Mouse (Mus musculus) liver, adult 2 months (tissue): ENCODE data around the gene Trappc1. TPM values are rescaled to one million over a fixed set of nuclear protein-coding genes. Genes with fewer than 3 reads are reported as not detected.
"Not testable (repeated sequence)": the region's sequence is repeated elsewhere in the genome, so short reads cannot be mapped to it uniquely, and the experiment has no call there.

Source experiments
- DNase-seq: peaks from one replicate; pipeline ENCODE4 v3.0.0-alpha.2; 2011; ENCODE audit warnings: low read depth, low spot score; ENCODE audit errors: extremely low read depth
- H3K27ac ChIP-seq: fragments of 200-500 bp; replicated peaks from 2 replicates; pipeline ENCODE4 v1.5.1; 2012; ENCODE audit warnings: low read depth, mild to moderate bottlenecking, control low read depth, inconsistent platforms, low read length; ENCODE audit not compliant: insufficient read depth
- H3K27me3 ChIP-seq: fragments of 200-500 bp; 2 replicates; pipeline ENCODE4 v1.6.1; 2012; ENCODE audit warnings: mild to moderate bottlenecking, moderate library complexity, low read length, inconsistent platforms; ENCODE audit not compliant: control insufficient read depth, insufficient read depth
- H3K36me3 ChIP-seq: fragments of 200-500 bp; 2 replicates; pipeline ENCODE4 v1.6.1; 2012; ENCODE audit warnings: low read length, inconsistent platforms; ENCODE audit not compliant: control insufficient read depth, insufficient read depth
- H3K4me1 ChIP-seq: fragments of 200-500 bp; 2 replicates; pipeline ENCODE4 v1.6.1; 2011; ENCODE audit warnings: low read length; ENCODE audit not compliant: control insufficient read depth, insufficient read depth
- H3K4me3 ChIP-seq: fragments of 200-500 bp; 2 replicates; pipeline ENCODE4 v1.5.1; 2011; ENCODE audit warnings: low read depth, mild to moderate bottlenecking, control low read depth, low read length, moderate library complexity; ENCODE audit not compliant: insufficient read depth
- H3K79me2 ChIP-seq: fragments of 200-500 bp; 2 replicates; pipeline ENCODE4 v1.6.1; 2012; ENCODE audit warnings: inconsistent platforms, mild to moderate bottlenecking, low read length, moderate library complexity; ENCODE audit not compliant: control insufficient read depth, insufficient read depth
- H3K9ac ChIP-seq: fragments of 200-500 bp; 2 replicates; pipeline ENCODE4 v1.6.1; 2012; ENCODE audit warnings: low read depth, mild to moderate bottlenecking, control low read depth, inconsistent platforms, low read length
- CTCF ChIP-seq: fragments of 200-500 bp; IDR thresholded peaks from 2 replicates; pipeline ENCODE4 v1.5.1; 2011; ENCODE audit warnings: low read depth, low read length, control low read depth
- POLR2A ChIP-seq: fragments of 200-500 bp; IDR thresholded peaks from 2 replicates; pipeline ENCODE4 v1.6.1; 2011; ENCODE audit warnings: low read length, control low read depth; ENCODE audit not compliant: insufficient read depth; ENCODE audit errors: extremely low read depth
- WGBS: fragments of 180-500 bp; shearing (Covaris S2); methylation state at CpG from one replicate; pipeline ENCODE4 v1.1.7; 2018; 5-methylcytosine and 5-hydroxymethylcytosine counted together
- polyA plus RNA-seq: library from polyadenylated mRNA; depleted of rRNA; stranded (reverse); fragments of >200 nt; gene quantifications from 2 replicates; pipeline ENCODE4 v1.2.3, GENCODE M21; 2012
- total RNA-seq: library from RNA; depleted of rRNA; stranded (reverse); fragments of >200 nt; gene quantifications from 2 replicates; pipeline ENCODE4 v1.2.3, GENCODE M21; 2014

Gene Trappc1
- total and polyA plus RNA-seq, 2 experiments = 35.1 to 37.5 TPM

DNA sequence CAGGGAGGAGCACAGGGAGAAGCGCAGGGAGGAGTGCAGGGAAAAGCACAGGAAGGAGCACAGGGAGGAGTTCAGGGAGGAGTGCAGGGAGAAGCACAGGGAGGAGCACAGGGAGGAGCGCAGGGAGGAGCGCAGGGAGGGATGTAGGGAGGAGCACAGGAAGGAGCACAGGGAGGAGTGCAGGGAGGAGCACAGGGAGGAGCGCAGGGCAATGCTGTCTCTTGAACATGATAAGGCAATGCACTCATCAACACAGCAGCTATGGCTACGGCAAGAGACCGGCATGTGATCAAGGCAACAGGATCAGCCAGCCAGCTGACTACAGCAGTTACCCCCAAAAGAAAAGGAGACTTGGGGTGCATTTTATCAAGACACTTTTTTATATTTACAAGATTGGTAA, 7.4 kb upstream of the Trappc1 start:
- Histone ChIP-seq H3K9ac (no peak overlapping the region), H3K36me3 (peaks cover 4% of the 10 kb centered on the region; the same call in 1 of the 2 replicates), H3K27ac (no peak overlapping the region), H3K27me3 (no peaks in the 10 kb centered on the region), H3K4me3 (no peak overlapping the region), H3K79me2 (no peaks in the 10 kb centered on the region), H3K4me1 (no peaks in the 10 kb centered on the region)
- TF ChIP-seq POLR2A (no peak), CTCF (no peak)
- DNase-seq = no peak
- WGBS = over 99% methylated on average over 6 of the region's 6 CpGs

DNA sequence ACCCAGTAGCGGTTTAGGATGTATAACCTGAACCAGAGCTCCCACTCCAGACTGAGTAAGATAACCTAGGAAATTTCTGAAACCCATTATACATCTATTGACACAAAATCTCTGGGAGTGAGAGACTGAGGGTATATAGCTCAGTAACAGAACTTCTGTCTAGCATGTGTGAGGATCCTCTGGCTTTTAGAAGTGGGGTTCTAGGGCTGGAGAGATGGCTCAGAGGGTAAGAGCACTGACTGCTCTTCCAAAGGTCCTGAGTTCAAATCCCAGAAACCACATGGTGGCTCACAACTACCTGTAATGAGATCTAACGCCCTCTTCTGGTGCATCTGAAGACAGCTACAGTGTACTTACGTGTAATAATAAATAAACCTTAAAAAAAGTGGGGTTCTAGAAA, 5.8 kb upstream of the Trappc1 start:
- 93% methylated on average over 3 of the region's 3 CpGs for WGBS
- not testable (repeated sequence) for H3K36me3 ChIP-seq, H3K4me3 ChIP-seq, H3K27me3 ChIP-seq, H3K27ac ChIP-seq, H3K4me1 ChIP-seq, H3K79me2 ChIP-seq, DNase-seq, H3K9ac ChIP-seq

DNA sequence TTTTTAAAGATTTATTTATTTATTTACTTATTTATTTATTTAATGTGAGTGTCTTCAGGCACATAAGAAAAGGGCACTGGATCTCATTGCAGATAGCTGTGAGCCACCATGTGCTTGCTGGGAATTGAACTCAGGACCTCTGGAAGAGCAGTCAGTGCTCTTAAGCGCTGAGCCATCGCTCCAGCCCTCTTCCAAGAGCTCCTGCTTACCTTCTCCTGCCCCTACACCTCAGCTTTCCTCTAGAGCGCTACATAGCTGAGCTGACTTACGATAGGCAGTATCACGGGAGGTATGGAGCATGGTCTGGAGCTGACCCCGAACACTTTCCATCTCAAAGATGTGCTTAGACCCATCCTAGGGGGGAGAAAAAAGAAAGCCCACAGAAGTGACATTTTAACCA, 2.2 kb upstream of the Trappc1 start:
- Histone ChIP-seq H3K9ac (no peak overlapping the region), H3K4me3 (no peak overlapping the region), H3K27me3 (no peaks in the 10 kb centered on the region), H3K27ac (no peak overlapping the region), H3K4me1 (peaks cover 7% of the 10 kb centered on the region), H3K36me3 (no peaks in the 10 kb centered on the region), H3K79me2 (no peaks in the 10 kb centered on the region; the same call in 1 of the 2 replicates)
- no peak for TF ChIP-seq CTCF
- no peak for TF ChIP-seq POLR2A
- WGBS = 97% methylated on average over 6 of the region's 6 CpGs
- no peak for DNase-seq

DNA sequence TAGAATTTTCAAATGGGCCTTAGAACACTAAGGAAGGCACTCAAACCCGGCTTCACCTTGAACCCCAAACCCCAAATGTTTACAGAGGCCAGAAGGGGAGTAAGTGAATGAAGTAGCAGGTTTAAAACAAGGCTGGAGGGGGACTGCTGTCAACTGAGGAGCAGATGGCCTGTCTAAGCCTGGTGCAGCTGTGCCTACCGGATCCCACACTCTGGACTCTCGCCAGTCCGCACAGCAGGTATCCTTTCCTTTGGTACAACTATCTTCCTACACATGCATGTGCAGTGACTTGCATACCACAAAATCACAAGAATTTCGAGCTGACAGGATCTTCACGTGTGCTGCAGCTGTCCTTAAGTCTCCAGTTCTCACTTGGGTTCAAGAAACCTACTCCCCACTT, 1.8 kb upstream of the Trappc1 start:
- no peaks in the 10 kb centered on the region for H3K36me3 ChIP-seq
- no peak for TF ChIP-seq CTCF

DNA sequence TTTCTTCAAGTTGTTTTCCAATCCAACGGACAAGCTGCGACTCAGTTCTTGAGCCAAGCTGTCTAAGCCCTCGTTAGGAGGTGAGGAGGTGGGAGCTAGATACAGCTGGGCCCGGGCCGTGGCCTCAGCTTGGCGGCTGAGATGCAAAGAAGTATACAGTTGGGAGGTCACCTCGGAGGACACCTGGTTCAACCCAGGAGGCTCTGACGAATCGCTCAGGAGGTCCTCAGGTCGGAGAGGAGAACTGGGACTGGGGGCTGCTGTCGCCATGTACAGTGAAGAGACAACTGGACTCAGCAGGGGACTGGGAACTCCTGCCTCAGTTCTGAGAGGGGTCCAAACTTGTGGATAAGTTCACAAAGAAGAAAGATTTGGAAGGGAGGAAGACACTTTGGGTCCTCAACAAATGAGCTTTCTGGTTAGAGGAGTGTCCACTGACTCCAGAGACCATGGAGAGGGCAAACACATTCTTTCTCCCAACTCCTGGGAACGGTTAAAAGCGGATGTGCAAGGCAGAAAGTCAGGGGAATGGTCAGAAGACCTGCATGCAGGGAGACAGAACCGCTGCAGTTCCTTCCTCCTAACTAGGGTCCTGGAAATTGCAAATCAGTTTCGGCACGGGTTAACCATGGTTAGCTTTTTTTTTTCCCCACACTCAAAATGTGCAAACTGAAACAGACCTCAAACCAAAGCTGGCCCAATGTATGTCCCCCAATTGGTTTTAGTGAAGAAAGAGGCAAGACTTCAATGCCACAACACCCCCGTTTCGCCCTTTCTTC, 898 bp upstream of the Trappc1 start:
- peak; percentile 13 for DNase-seq
- no peak for TF ChIP-seq CTCF
- TF ChIP-seq POLR2A = no peak
- H3K27me3 ChIP-seq = no peaks in the 10 kb centered on the region
- H3K9ac ChIP-seq = peak overlapping the region; percentile 71
- H3K4me3 ChIP-seq = peak overlapping the region; percentile 59
- H3K36me3 ChIP-seq = no peaks in the 10 kb centered on the region
- H3K27ac ChIP-seq = peak overlapping the region; percentile 70
- peaks cover 7% of the 10 kb centered on the region for H3K4me1 ChIP-seq
- no peaks in the 10 kb centered on the region; the same call in 1 of the 2 replicates for H3K79me2 ChIP-seq
- 26% methylated on average over 18 of the region's 18 CpGs for WGBS

More for the DNA sequence above, 1.8 kb upstream of the Trappc1 start:
- Histone ChIP-seq H3K27ac (no peak overlapping the region), H3K27me3 (no peaks in the 10 kb centered on the region), H3K4me3 (no peak overlapping the region), H3K4me1 (peaks cover 7% of the 10 kb centered on the region), H3K9ac (no peak overlapping the region), H3K79me2 (no peaks in the 10 kb centered on the region; the same call in 1 of the 2 replicates)
- DNase-seq = no peak
- 86% methylated on average over 6 of the region's 6 CpGs for WGBS

DNA sequence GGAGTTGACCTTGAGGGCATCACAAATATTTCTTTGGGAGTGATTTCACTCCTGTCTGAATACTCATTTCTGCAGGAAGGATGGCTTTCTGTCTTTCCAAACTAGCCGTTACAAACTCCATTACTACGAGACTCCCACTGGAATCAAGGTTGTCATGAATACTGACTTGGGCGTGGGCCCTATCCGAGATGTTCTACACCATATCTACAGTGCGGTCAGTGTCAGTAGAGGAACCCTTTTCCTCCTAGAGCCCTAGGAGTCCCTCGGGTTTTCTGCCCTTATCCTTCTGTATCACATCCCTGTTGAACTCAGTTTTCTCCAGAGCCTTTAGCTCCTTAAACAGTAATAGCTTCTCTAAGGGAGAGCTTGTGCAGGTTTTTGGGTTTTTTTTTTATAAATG, 969 bp downstream of the Trappc1 start:
- 82% methylated on average over 6 of the region's 6 CpGs for WGBS
- no peaks in the 10 kb centered on the region; the same call in 1 of the 2 replicates for H3K79me2 ChIP-seq
- H3K9ac ChIP-seq = no peak overlapping the region
- no peak overlapping the region for H3K27ac ChIP-seq
- no peak for TF ChIP-seq POLR2A
- TF ChIP-seq CTCF = no peak
- no peaks in the 10 kb centered on the region for H3K36me3 ChIP-seq
- H3K27me3 ChIP-seq = no peaks in the 10 kb centered on the region
- no peak for DNase-seq
- H3K4me1 ChIP-seq = peaks cover 7% of the 10 kb centered on the region
- no peak overlapping the region for H3K4me3 ChIP-seq
